Mouse (Mus musculus) left cerebral cortex, adult 2 months (tissue): ENCODE data around the gene Atrx. TPM values are rescaled to one million over a fixed set of nuclear protein-coding genes. Genes with fewer than 3 reads are reported as not detected.

Experiments used
- DNase-seq, 2 experiments: peaks; one replicate each; pipeline ENCODE4 v3.0.0; 2021 to 2022; ENCODE audit warnings: low spot score in 2 of 2, mixed read lengths in 1 of 2; ENCODE audit errors: extremely low spot score in 1 of 2
- H3K27ac ChIP-seq: fragments of 200-600 bp; 2 replicates; pipeline ENCODE4 v1.8.1; 2022
- H3K4me3 ChIP-seq: fragments of 200-600 bp; 2 replicates; pipeline ENCODE4 v1.8.1; 2022
- CTCF ChIP-seq: fragments of 200-600 bp; IDR thresholded peaks from 2 replicates; pipeline ENCODE4 v1.8.1; 2022; ENCODE audit warnings: antibody characterized with exemption, mild to moderate bottlenecking, moderate library complexity
- intact Hi-C: fragments of 180-260 bp; cut with DNase I; formaldehyde crosslinking; loops from one replicate; pipeline ENCODE4 v1.15.1; 2025
- total RNA-seq, 2 experiments: library from RNA; stranded (reverse); gene quantifications; 2 replicates each; pipeline ENCODE4 v1.2.3; 2021

Atrx gene
- total RNA-seq, 2 experiments from 2014 or later, result 178 to 182 TPM

DNA sequence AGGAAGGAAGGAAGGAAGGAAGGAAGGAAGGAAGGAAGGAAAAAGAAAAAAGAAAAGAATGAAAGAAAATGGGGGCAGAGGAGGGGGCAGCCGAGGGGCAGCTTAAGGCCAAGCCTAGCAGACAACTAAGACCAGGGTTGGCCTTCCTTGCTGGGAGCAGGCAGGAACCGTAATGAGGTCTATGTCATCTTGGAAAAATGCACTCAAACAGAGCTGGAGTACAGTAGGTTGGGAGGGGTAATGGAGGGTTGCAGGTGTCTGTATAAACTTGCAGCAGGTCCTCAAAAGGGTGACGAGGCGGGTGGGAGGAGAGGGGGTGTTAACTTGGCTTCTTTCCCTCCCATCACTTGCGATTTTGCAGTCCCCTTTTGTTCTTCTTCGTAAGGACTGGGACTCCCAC, 163.2 kb downstream of the Atrx start:
- Histone ChIP-seq H3K27ac (no peak overlapping the region), H3K4me3 (no peak overlapping the region)
- no peak for TF ChIP-seq CTCF
- intact Hi-C loops, result no loop called here
- no peak for DNase-seq

DNA sequence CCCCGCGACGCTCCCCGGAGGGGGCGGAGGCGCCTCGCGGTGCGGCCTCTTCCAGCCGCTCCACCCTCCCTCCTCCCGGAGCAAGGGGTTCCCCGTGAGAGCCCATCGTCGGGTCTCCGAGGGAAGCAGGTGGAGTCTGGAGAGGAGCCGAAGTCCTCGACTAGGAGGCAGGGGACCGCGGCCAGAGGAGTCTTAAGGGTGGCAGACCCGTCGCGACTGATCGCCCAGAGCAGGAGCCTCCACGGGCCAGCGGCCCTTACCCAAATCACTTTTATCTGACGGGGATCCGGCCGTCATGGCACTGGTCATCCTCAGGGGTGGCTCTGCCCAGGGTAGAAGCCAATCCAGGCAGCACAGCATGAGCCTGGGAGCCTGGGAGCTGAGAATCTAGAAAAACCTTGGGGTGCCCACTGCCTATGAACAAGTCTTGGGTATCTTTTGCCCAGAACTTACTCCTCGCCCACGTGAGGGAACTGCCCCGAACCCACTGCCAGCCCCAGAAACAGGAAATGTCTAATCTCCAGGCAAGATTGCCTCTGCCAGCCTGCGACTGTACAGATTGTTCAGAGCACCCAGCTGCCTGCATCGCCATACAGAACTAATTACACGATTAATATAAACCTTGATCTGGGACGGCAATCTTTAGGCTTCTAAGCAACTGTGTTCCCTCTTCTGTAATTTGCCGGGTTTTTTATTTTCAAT, 164.0 kb downstream of the Atrx start:
- no peak for TF ChIP-seq CTCF
- Histone ChIP-seq H3K4me3 (no peak overlapping the region), H3K27ac (no peak overlapping the region)
- DNase-seq, result peak in 1 of 2 experiments; percentile 12
- intact Hi-C loops, result no loop called here

DNA sequence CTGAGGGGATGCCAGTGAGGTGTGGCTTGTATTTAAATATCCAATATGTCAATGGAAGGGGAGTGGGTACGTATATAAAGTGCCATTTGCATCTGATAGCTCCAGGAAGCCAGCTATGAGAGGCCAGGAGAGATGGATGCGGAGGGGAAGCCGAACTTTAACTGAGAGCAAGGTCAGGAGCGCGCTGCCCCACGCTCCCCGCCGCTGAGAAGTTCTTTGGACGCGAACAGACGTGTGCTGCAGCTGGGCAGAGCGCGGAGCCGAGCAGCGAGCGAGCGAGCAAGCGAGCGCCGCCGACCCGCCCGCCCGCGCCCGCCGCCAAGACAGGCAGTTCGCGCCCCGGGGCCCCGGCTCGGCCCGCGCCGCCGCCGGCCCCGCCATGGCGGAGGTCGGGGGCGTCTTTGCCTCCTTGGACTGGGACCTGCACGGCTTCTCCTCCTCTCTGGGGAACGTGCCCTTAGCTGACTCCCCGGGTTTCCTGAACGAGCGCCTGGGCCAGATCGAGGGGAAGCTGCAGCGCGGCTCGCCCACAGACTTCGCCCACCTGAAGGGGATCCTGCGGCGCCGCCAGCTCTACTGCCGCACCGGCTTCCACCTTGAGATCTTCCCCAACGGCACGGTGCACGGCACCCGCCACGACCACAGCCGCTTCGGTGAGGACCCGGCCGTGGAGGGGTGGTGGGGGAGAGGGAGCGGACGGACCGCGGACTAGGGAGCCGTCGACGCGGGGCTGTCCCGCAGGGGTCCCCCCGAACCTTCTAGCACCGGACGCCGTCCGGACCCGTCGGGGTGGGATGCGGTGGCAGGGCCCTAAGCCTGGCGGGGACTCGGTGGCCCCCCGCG, 164.8 kb downstream of the Atrx start, which contains the start of gene Fgf16:
Gene Fgf16, plus strand, starts transcription at position 118 of the 843 bp plus-strand sequence.
- Histone ChIP-seq H3K27ac (no peak within 1 kb of the TSS), H3K4me3 (peak within 1 kb of the TSS; percentile 31)
- no peak for TF ChIP-seq CTCF
- intact Hi-C loops, result no loop called here
- DNase-seq, result peak in 1 of 2 experiments; percentile 14

DNA sequence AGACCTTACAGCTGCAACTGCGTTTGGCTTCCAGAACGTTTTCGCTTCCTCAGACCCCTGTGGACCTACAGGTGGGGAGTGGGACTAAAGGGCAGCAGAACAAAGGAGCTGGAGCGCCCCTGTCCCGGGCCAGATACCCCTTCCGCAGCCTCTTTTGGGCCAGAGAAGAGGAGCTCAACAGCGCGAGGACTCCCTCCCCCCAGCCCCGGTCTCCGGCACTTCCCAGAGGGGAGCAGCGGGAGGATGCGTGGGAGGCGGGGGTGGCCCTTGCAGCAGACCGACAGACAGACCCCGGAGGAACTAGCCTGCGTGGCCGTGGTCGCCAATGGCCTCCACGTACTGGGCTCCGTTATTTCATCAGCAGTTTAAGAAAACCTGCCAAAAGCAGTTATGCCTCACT, 165.6 kb downstream of the Atrx start:
- peak overlapping the region; percentile 29 for H3K4me3 ChIP-seq
- intact Hi-C loops, result no loop called here
- TF ChIP-seq CTCF, result no peak
- peak in 1 of 2 experiments; percentile 13 for DNase-seq
- H3K27ac ChIP-seq, result no peak overlapping the region

DNA sequence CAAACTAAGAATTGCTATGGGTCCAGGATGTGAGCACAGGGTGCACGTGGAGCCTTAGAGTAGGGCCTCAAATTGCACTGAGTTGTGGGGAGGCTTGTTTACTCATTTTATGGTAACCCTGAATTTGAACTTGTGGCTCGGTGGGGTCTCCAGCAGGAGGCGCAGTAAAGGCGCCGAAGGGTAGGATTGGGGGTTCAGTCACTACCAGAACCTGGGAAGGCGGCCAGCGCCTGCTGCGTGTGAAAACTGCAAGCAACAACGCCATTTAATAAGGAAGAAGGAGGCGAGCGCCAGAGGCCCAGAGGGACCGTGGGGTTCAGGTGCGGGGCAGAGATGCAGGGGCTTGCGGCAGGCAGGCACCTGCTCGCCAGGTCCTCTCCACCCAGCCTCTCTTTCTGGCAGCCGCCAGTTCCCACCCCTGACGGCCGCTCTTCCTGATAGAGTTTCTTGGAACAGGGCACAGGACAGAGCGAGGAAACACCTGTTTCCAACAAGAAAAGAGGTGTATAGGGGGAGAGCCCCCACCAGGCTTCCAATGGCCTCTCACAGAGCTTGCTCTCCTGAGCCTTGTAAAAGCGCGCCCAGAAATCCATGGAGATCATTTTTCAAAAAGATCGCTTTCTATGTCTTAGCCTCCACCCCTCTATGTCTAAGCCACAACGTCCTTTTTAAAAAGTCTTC, 166.2 kb downstream of the Atrx start:
- no peak for DNase-seq
- Histone ChIP-seq H3K27ac (no peak overlapping the region), H3K4me3 (no peak overlapping the region; the same call in 1 of the 2 replicates)
- intact Hi-C loops, result no loop called here
- TF ChIP-seq CTCF, result no peak; the same call in none of the 2 replicates

Other genes starting within 250 kb of the Atrx start
- under 1 TPM in 1 of 2 experiments, not detected in 1; 0.35 TPM for gene Fgf16, start 165.1 kb downstream of the Atrx start, total RNA-seq
- 10 to 100 TPM; 12.5 to 13.6 TPM for gene Magt1, start 82.5 kb upstream of the Atrx start, total RNA-seq
- 100 to 1,000 TPM; 300 to 319 TPM for gene Cox7b, start 86.3 kb upstream of the Atrx start, total RNA-seq
- 1 to 10 TPM; 7.4 to 8.5 TPM for gene Atp7a, start 97.9 kb upstream of the Atrx start, total RNA-seq
- gene Tlr13, start 213.8 kb upstream of the Atrx start, total RNA-seq, result 1 to 10 TPM; 1.2 TPM